Mouse (Mus musculus): ENCODE measurements around the gene Spp1.

- TF ChIP-seq CTCF (conservative IDR thresholded peaks at IDR 0.05; ENCODE audit: low read length) (no peak), POU5F1 (IDR thresholded peaks at IDR 0.05; ENCODE audit: borderline replicate concordance, low read length) (no peak), NANOG (IDR thresholded peaks at IDR 0.05; ENCODE audit: borderline replicate concordance, low read length) (no peak)
Measured at GRCm38 (mm10) chr5:104468586-104468985, 33.7 kb downstream of the Spp1 start.

Measured in E14TG2a.4 (cell line).